Mouse (Mus musculus): ENCODE measurements around the gene Tbc1d20.
"Not testable (repeated sequence)": the region's sequence is repeated elsewhere in the genome, so short reads cannot be mapped to it uniquely, and the experiment has no call there.

The Tbc1d20 gene

DNA sequence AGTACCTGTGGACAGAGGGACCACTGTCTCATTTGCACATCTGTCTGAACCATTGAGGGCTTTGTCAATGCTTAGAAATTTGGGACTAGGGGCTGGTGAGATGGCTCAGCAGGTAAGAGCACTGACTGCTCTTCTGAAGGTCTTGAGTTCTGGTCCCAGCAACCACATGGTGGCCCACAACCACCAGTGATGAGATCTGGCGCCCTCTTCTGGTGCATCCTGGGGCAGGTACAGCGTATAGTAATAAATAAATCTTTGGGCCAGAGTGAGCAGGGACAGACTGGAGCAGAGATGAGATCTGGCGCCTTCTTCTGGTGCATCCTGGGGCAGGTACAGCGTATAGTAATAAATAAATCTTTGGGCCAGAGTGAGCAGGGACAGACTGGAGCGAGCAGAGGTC lies 65.3 kb downstream of the Tbc1d20 start:
- DNase-seq (ENCODE audit: extremely low spot score, low spot score): not testable (repeated sequence)

DNA sequence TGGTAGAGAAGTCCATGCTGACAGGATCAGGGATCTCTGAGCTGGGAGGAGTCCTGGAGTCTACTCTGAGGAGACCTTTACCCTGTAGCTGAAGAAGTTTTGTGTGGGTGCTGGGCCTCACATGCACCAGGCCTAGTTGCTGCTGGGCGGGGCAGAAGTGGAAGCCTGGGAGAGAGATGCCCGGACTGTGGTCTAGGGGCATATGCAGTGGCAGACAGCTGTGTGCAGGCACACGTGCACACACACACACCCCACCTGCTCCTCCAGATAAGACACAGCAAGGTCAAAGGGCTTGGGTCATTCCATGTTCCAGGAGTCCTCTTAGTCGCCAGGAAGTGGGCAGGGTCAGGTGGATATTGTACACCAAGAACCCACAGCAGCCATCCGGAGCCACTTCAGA lies 66.0 kb downstream of the Tbc1d20 start:
- no peak for DNase-seq (ENCODE audit: extremely low spot score, low spot score)

GRCm38 (mm10) chr2:152360271-152360775 lies 66.7 kb downstream of the Tbc1d20 start:
- DNase-seq (ENCODE audit: extremely low spot score, low spot score): no peak

- no peak for DNase-seq (ENCODE audit: extremely low spot score, low spot score)
Observed at GRCm38 (mm10) chr2:152361193-152361592, 67.6 kb downstream of the Tbc1d20 start.

Measured in neural tube, embryonic 10.5 days (tissue).